Mouse (Mus musculus): ENCODE results near the gene Gcnt2.
"Not testable (repeated sequence)": the region's sequence is repeated elsewhere in the genome, so short reads cannot be mapped to it uniquely, and the experiment has no call there.

The Gcnt2 gene

DNA sequence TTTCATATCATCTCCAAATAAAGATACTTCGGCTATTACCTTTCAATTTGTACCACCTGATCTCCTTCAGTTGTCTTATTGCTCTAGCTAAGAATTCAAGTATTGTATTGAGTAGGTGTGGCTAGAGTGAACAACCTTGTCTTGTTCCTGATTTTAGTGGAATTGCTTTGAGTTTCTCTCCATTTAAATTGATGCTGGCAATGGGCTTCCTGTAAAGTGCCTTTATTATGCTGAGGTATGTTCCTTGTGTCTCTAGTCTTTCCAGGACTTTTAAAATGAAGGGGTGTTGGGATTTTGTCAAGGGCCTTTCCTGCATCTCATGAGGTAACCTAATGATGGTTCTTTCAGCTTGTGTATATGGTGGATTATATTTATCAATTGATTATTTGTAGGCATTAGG, 83.5 kb downstream of the Gcnt2 start:
- DNase-seq (ENCODE audit: low spot score in 2 of 2): no peak

GRCm38 (mm10) chr13:40943936-40944335, 84.4 kb downstream of the Gcnt2 start:
- no peak for DNase-seq (ENCODE audit: low spot score in 2 of 2)

DNA sequence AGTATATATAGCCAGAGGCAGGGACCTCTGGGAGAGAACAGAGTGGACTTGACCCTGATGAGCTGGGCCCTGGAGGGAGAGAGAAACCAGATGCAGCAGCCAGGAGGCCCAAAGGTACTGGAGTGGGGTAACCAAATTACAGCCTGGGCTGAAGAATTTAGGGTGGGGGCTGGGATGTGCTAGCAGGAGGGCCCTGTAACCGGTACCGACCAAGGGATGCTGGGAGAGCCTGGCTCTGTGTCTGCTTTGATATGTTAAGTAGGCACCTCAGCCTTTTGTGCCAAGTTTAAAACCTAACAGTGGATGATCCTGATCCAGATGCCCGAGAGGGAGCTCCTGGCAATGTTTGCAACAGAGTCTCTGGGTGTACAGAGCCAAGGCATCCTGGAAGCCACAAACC, 84.8 kb downstream of the Gcnt2 start:
- DNase-seq (ENCODE audit: low spot score in 2 of 2): no peak

GRCm38 (mm10) chr13:40946513-40946912, 87.0 kb downstream of the Gcnt2 start:
- no peak for DNase-seq (ENCODE audit: low spot score in 2 of 2)

- no peak for DNase-seq (ENCODE audit: low spot score in 2 of 2)
These were observed 88.1 kb downstream of the Gcnt2 start for GRCm38 (mm10) chr13:40947538-40948205.

DNA sequence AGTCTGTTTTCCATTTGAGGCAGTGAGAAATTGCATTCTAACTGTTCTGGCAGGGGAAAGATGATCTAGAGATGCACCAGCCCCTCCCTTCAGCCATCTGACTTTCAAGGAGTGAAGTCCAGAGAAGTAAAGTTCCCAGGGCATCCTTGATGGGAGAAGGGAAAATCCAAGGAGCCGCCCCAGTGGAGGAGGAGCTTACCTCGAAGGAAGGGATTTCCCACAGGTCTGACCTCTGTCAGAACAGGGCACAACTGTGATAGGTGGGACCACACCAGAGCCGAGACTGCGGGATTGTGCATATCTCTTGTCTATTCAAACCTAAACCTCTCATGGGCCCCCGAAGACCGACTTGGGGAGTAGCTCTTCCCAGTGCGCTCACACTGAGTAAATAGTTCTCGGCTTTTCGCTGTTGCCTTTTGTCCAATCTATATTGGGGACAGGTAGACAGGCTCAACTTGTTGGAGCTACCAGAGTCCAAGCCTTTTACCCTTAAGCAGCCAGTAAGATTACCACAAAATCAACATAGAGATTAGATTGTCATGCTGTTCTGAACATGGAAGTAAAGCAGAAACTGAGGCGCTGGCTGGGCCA, 91.9 kb downstream of the Gcnt2 start:
- DNase-seq (ENCODE audit: low spot score in 2 of 2): no peak

DNA sequence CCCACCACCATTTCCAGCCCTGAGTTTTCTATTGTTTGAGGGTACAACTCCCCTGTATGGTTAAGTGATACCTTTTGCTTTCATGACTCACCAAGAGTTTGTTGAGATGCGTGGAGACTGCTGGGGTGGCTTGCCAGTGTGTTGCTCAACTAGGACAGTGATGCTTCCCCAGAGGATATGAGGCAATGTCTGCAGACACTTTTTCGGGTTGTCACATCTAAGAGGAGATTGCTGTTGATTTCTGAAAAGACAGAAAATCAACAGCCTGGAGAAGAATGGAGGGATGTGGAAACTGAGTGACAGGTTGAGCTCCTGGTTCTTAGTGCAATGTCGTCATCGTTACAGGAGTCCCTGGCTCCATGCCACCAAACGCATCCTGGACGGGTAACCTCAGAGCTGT, 93.7 kb downstream of the Gcnt2 start:
- no peak for DNase-seq (ENCODE audit: low spot score in 2 of 2)

DNA sequence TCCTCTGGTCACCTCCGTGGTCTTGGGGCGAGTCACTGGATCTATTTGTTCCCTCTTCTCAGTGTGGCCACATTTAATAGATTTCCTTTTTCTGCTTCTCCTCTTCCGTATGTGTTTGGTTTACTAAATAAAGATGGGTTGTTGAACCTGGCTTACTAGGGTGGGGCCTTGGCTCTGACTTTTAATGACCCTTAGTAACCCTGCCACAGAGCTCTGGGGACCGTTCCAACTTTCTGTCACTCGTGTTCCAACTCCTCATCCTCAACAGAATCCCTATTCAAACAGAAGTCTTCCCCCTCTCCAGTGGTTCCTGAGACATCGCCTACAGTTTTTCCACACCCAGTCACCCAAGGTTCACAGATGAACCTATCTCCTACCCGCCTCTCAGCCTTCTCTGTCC, 96.2 kb downstream of the Gcnt2 start:
- no peak for DNase-seq (ENCODE audit: low spot score in 2 of 2)

DNA sequence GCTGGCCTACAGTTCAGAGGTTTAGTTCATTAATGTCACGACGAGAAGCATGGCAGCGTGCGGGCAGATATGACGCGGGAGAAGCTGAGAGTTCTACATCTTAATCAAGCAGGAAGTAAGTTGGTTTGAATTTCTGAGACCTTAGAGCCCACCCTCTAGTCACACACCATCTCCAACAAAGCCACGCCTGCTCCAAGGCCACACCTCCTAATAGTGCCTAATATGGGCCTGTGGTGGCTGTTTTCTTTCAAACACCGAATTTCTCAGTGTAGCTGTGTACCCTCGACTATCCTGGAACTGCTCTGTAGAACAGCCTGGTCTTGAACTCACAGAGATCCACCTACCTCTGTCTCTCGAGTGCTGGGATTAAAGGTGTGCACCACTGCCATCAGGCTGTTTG, 108.1 kb downstream of the Gcnt2 start:
- no peak for DNase-seq (ENCODE audit: low spot score in 2 of 2)

DNA sequence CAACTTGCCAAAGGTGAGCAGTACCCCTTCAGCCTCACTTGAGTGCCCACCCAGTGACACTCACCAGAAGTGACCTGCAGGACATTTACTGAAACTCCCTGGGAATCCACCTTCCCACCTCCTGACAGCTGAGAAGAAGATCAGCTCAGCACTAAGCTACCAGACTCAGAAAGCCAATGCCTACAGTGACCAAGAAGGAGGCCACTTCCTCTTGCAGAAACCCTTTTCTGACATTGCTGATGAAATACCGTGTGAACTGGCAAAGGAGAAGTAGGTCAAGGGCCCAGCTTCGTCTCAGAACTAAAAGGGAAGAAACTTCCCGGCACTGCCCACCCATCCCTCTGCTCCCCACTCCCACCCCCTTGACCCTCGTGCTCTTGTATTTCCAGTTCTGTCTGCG, 109.0 kb downstream of the Gcnt2 start:
- DNase-seq (ENCODE audit: low spot score in 2 of 2): no peak

DNA sequence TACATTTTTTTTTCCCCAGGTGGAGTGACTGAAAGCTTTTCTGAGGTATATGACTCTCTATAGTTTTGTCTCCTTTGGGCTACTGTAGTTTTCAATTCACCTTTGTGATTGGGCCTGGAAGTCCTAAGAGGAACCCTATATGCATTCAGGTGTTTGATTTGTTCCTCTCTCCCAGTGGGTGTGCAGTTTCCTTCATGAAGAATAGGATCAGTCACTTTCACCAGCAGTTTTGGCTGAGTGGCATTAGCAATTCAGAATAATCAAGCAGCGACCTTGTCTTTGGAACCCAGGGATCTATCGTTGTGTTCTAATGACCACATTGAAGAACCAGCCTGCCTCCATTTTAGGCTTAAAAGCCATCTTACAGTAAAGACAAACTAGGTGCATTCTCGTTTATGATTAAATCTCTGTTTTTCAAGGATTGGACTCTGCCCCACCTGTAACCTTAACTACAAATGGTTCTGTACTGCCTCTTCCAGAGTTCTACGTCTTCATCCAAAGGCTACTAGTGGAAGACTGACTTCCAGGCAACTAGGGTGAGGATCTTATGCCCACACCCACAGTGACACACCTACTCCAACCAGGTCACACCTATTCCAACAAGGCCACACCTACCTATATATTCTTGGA, 110.3 kb downstream of the Gcnt2 start:
- DNase-seq (ENCODE audit: low spot score in 2 of 2): no peak

GRCm38 (mm10) chr13:40971261-40971660, 111.7 kb downstream of the Gcnt2 start:
- no peak for DNase-seq (ENCODE audit: low spot score in 2 of 2)

DNA sequence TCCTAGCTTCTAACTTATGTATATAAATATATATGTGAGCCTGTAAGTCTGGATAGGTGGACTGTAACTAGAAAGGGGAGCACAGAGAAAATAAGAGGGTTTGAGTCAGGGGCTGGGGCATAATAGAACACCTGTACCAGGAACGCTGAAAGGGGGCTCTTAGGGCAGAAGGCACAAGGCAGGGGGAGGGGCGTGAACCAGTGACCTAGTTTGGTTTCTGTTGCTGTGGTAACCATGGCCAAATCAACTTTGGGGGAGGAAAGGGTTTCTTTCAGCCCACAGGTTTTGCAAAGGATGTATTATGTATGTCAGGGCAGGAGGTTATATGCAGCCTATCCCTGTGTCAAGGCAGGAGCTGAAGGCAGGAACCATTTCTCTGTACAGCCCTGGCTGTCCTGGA, 112.3 kb downstream of the Gcnt2 start:
- no peak for DNase-seq (ENCODE audit: low spot score in 2 of 2)

DNA sequence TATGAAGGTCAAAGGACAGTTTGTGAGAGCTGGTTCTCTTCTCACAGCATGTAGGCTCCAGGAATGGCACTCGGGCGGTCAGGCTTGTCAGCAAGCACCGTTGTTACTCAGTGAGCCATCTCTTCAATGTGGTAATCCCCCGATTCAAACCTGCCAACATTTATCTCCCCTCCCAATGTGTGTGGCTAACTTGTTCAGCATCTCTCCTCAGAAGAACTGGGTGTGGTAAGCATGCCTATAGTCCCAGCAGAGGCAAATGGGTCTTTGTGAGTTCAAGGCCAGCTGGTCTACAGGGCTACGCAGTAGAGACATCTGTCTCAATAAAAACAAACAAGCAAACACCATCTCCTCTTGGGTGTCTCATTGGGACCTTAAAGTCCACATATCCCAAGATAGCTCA, 113.4 kb downstream of the Gcnt2 start:
- DNase-seq (ENCODE audit: low spot score in 2 of 2): no peak

- DNase-seq (ENCODE audit: low spot score in 2 of 2): peak in 1 of 2 experiments; percentile 27
These were observed 118.1 kb downstream of the Gcnt2 start for GRCm38 (mm10) chr13:40977609-40978008.

DNA sequence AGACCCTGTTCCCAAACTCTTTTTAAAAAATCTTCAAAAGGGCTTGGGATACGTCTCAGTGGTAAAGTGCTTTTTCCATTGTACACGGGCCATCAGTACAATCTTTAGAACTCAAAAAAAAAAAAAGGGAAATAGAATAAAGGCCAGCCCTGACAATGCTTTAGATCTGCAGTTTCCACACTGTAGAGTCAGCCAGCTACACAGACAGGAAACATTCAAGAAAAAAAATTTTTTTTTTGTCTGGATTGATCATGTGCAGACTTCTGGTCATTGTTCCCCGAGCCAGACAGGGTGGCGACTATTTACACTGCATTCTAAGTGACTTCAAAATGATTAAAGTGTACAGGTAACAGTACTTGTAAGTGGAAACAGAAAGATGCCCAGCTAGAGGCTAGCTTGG, 119.1 kb downstream of the Gcnt2 start:
- no peak for DNase-seq (ENCODE audit: low spot score in 2 of 2)

GRCm38 (mm10) chr13:40979321-40979720, 119.8 kb downstream of the Gcnt2 start:
- DNase-seq (ENCODE audit: low spot score in 2 of 2): no peak

GRCm38 (mm10) chr13:40982759-40983158, 123.2 kb downstream of the Gcnt2 start:
- no peak for DNase-seq (ENCODE audit: low spot score in 2 of 2)

- no peak for DNase-seq (ENCODE audit: low spot score in 2 of 2)
These were observed 126.5 kb downstream of the Gcnt2 start for GRCm38 (mm10) chr13:40986081-40986480.

DNA sequence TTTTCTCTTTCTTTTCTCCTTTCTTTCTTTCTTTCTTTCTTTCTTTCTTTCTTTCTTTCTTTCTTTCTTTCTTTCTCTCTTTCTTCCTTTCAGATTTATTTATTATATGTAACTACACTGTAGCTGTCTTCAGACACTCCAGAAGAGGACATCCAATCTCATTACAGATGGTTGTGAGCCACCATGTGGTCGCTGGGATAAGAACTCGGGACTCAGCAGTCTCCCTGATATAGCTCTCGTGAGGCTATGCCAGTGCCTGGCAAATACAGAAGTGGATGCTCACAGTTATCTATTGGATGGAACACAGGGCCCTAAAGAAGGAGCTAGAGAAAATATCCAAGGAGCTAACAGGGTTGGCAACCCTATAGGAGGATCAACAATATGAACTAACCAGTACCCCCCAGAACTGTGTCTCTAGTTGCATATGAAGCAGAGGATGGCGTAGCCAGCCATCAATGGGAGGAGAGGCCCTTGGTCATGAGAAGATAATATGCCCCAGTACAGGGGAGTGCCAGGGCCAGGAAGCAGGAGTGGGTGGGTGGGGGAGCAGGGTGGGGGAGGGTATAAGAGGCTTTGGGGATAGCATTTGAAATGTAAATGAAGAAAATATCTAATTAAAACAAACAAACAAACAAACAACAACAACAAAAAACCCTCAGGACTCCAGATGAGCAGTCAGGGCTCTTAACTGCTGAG, 128.2 kb downstream of the Gcnt2 start:
- not testable (repeated sequence) for DNase-seq (ENCODE audit: low spot score in 2 of 2)

DNA sequence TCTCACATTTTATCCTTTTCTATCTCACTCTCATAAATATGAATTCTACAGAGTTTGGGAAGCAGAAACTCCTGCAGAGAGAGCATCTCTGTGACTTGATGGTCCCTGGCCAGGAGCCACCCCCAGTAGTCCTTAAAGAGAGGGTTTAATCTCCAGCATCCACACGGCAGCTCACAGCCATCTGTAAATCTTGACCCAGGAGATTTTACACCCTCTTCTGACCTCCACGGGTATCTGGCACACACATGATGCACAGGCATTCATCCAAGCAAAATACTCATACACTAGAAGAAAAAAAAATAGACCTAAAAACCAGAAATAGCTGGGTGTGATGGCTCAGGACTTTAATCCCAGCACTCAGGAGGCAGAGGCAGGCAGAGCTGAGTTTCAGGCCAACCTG, 128.9 kb downstream of the Gcnt2 start:
- no peak for DNase-seq (ENCODE audit: low spot score in 2 of 2)

DNA sequence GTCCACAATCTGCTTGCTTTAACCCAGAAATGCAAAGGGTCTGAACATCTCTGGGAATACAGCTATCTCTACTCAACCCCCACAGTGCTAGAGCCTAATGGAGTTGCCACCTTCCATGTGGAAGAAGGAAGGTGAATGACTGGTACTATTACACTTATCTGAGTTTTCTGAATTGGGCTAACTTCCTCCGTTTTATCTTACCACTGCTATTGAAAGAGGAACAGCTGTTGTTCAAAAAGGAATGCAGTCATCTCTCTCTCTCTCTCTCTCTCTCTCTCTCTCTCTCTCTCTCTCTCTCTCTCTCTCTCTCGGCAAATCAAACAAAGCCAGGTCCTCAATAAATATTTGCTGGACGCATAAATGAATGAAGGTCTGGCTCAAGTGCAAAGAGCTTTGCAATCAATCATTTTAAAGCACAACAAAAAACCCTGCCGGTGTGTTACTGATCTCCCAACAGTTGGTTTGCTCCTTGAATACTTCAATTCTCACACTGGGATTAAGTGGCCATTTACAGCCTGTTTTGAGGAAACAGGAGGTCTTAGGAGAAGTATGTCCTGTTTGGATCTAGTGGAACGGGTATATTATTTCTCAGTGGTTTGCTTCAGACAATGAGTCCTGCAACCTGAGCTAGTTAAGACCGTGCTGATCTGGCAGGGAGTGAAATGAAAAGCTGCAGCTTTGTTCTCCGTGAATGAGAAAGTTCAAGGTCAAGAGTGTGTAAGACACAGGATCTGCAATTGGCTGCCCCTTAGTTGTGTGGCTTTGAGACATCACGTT, 135.1 kb downstream of the Gcnt2 start:
- DNase-seq (ENCODE audit: low spot score in 2 of 2): no peak
